Mouse (Mus musculus): ENCODE measurements around the gene Olfr497. TPM values are rescaled to one million over a fixed set of nuclear protein-coding genes. Genes with fewer than 3 reads are reported as not detected.

Olfr497 gene
- total RNA-seq (2015) (not detected in 2 replicates), total RNA-seq (2017) (not detected in 2 replicates)

DNA sequence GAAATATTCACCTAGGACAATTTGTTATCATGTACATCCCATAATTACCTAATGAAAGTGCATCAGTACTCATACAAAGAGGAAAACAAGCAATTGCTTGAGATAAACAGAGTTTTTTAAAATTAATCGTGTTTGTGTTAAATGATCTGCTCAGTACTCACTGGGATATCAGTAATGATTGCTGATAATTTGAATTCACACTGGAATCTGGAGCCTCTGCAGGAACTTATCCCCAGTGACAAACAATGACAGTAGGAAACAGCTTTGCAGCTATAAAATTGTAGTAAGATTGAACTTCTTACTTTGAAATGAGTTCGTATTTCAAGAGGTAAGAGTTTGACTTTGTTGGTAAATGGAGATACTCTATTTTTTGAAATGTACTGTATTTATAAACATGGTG lies at the start of gene Olfr497:
Gene Olfr497, plus strand, starts transcription at position 301 of the 400 bp plus-strand sequence.
- no peak for ATAC-seq (ENCODE audit: poor library complexity, severe bottlenecking)

DNA sequence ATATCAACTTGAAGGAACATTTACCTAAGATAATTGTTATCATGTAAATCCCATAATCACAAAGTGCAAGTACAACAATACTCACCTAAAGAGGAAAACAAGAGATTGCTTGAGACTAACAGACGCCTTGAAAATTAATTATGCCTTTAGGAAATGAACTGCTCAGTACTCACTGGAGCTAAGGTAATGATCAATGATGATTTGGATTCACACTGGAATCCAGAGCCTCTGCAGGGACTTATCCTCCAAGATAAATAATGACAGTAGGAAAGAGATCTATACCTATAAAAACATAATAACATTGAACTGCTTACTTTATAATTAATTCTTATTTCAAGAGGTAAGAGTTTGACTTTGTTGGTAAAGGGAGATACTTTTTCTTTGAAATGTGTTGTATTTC lies 27.4 kb upstream of the Olfr497 start, which contains the start of gene Olfr495:
Gene Olfr495, plus strand, starts transcription at position 301 of the 400 bp plus-strand sequence.
- no peak for ATAC-seq (ENCODE audit: poor library complexity, severe bottlenecking)

DNA sequence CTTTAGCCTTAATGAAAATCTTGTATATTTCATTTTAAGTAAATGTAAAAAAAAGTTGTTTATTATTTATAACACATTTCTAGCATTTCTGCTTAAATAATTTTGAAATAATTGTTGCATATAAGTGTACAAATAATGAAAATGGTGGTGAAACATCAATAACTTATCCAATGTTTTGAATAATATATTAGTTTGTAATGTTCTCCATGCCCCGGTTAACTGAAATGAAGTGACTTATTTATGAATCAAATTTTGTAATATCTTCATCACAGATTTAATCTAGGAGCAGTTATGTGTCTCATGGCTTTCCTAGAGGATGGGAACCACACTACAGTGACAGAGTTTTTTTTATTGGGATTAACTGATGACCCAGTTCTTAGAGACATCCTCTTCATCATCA lies 44.8 kb downstream of the Olfr497 start, which contains the start of gene Olfr498:
Gene Olfr498, plus strand, starts transcription at position 301 of the 400 bp plus-strand sequence.
- no peak for ATAC-seq (ENCODE audit: poor library complexity, severe bottlenecking)

Other genes with a start within 250 kb of the Olfr497 start
- not detected in 2 replicates for gene Olfr486, start 247.7 kb upstream of the Olfr497 start, total RNA-seq (2015)
- not detected in 2 replicates for gene Olfr486, start 247.7 kb upstream of the Olfr497 start, total RNA-seq (2017)
- not detected in 2 replicates for gene Olfr487, start 205.8 kb upstream of the Olfr497 start, total RNA-seq (2015)
- not detected in 2 replicates for gene Olfr487, start 205.8 kb upstream of the Olfr497 start, total RNA-seq (2017)
- not detected in 2 replicates for gene Olfr488, start 162.1 kb upstream of the Olfr497 start, total RNA-seq (2015)
- gene Olfr488, start 162.1 kb upstream of the Olfr497 start, total RNA-seq (2017) = not detected in 2 replicates
- gene Olfr490, start 131.5 kb upstream of the Olfr497 start, total RNA-seq (2015) = not detected in 2 replicates
- not detected in 2 replicates for gene Olfr490, start 131.5 kb upstream of the Olfr497 start, total RNA-seq (2017)
- not detected in 2 replicates for gene Olfr491, start 107.0 kb upstream of the Olfr497 start, total RNA-seq (2015)
- gene Olfr491, start 107.0 kb upstream of the Olfr497 start, total RNA-seq (2017) = not detected in 2 replicates
- not detected in 2 replicates for gene Olfr492, start 96.7 kb upstream of the Olfr497 start, total RNA-seq (2015)
- gene Olfr492, start 96.7 kb upstream of the Olfr497 start, total RNA-seq (2017) = not detected in 2 replicates
- gene Olfr493, start 73.4 kb upstream of the Olfr497 start, total RNA-seq (2015) = not detected in 2 replicates
- not detected in 2 replicates for gene Olfr493, start 73.4 kb upstream of the Olfr497 start, total RNA-seq (2017)
- gene Olfr494, start 55.1 kb upstream of the Olfr497 start, total RNA-seq (2015) = not detected in 2 replicates
- not detected in 2 replicates for gene Olfr494, start 55.1 kb upstream of the Olfr497 start, total RNA-seq (2017)
- not detected in 2 replicates for gene Olfr495, start 27.3 kb upstream of the Olfr497 start, total RNA-seq (2015)
- gene Olfr495, start 27.3 kb upstream of the Olfr497 start, total RNA-seq (2017) = not detected in 2 replicates
- not detected in 2 replicates for gene Olfr498, start 44.9 kb downstream of the Olfr497 start, total RNA-seq (2015)
- not detected in 2 replicates for gene Olfr498, start 44.9 kb downstream of the Olfr497 start, total RNA-seq (2017)
- not detected in 2 replicates for gene Olfr502, start 104.6 kb downstream of the Olfr497 start, total RNA-seq (2015)
- gene Olfr502, start 104.6 kb downstream of the Olfr497 start, total RNA-seq (2017) = not detected in 2 replicates
- not detected in 2 replicates for gene Olfr503, start 124.1 kb downstream of the Olfr497 start, total RNA-seq (2015)
- gene Olfr503, start 124.1 kb downstream of the Olfr497 start, total RNA-seq (2017) = not detected in 2 replicates
- gene Olfr504, start 145.4 kb downstream of the Olfr497 start, total RNA-seq (2015) = not detected in 2 replicates
- gene Olfr504, start 145.4 kb downstream of the Olfr497 start, total RNA-seq (2017) = not detected in 2 replicates
- gene Olfr506, start 190.4 kb downstream of the Olfr497 start, total RNA-seq (2015) = not detected in 2 replicates
- not detected in 2 replicates for gene Olfr506, start 190.4 kb downstream of the Olfr497 start, total RNA-seq (2017)
- gene Olfr507, start 201.4 kb downstream of the Olfr497 start, total RNA-seq (2015) = not detected in 2 replicates
- gene Olfr507, start 201.4 kb downstream of the Olfr497 start, total RNA-seq (2017) = not detected in 2 replicates
- gene Olfr508, start 209.6 kb downstream of the Olfr497 start, total RNA-seq (2015) = not detected in 2 replicates
- gene Olfr508, start 209.6 kb downstream of the Olfr497 start, total RNA-seq (2017) = not detected in 2 replicates
- gene Olfr509, start 231.5 kb downstream of the Olfr497 start, total RNA-seq (2015) = not detected in 2 replicates
- gene Olfr509, start 231.5 kb downstream of the Olfr497 start, total RNA-seq (2017) = not detected in 2 replicates
- gene Olfr510, start 246.0 kb downstream of the Olfr497 start, total RNA-seq (2015) = not detected in 2 replicates
- not detected in 2 replicates for gene Olfr510, start 246.0 kb downstream of the Olfr497 start, total RNA-seq (2017)